Mouse (Mus musculus) bone marrow, adult 2 months (tissue): ENCODE measurements at regions not wholly inside any gene's neighbourhood (a gene's known extent, or its start where the extent isn't known, plus 50 kb on each side); places are given as distances from the start of the nearest gene placed in this dataset.

Source experiments
- H3K27ac ChIP-seq: fragments of 200-500 bp; 2 replicates; pipeline ENCODE4 v1.5.1; 2012; ENCODE audit warnings: low read depth, mild to moderate bottlenecking, control low read depth, inconsistent platforms, low read length; ENCODE audit not compliant: control insufficient read depth, poor library complexity, insufficient read depth
- H3K4me1 ChIP-seq: fragments of 200-500 bp; 2 replicates; pipeline ENCODE4 v1.6.1; 2011; ENCODE audit warnings: low read length; ENCODE audit not compliant: control insufficient read depth, insufficient read depth
- H3K4me3 ChIP-seq: fragments of 200-500 bp; replicated peaks from 2 replicates; pipeline ENCODE3; 2011; ENCODE audit warnings: mild to moderate bottlenecking, low read depth, low read length, control low read depth; ENCODE audit not compliant: control insufficient read depth
- CTCF ChIP-seq: fragments of 200-500 bp; IDR thresholded peaks from 2 replicates; pipeline ENCODE4 v1.5.1; 2011; ENCODE audit warnings: low read length, control low read depth; ENCODE audit not compliant: control insufficient read depth, insufficient read depth
- POLR2A ChIP-seq: fragments of 200-500 bp; IDR thresholded peaks from 2 replicates; pipeline ENCODE4 v1.6.1; 2011; ENCODE audit warnings: low read depth, mild to moderate bottlenecking, control low read depth, low read length, borderline replicate concordance; ENCODE audit not compliant: control insufficient read depth
- WGBS: fragments of 180-500 bp; shearing (Covaris S2); methylation state at CpG from one replicate; pipeline ENCODE4 v1.1.7; 2018; 5-methylcytosine and 5-hydroxymethylcytosine counted together

- no peak for TF ChIP-seq POLR2A
- no peak for TF ChIP-seq CTCF
- no peak overlapping the region for H3K4me3 ChIP-seq
- no peak overlapping the region for H3K27ac ChIP-seq
- no peaks in the 10 kb centered on the region for H3K4me1 ChIP-seq
- WGBS = 71% methylated on average over 2 of the region's 2 CpGs
Observed at GRCm38 (mm10) chr2:133252131-133252530, 299.8 kb upstream of the Bmp2 start.

GRCm38 (mm10) chr2:133274424-133274823, 277.5 kb upstream of the Bmp2 start:
- Histone ChIP-seq H3K4me3 (no peak overlapping the region), H3K27ac (no peak overlapping the region), H3K4me1 (no peaks in the 10 kb centered on the region)
- 52% methylated on average over 4 of the region's 4 CpGs for WGBS
- TF ChIP-seq POLR2A (no peak), CTCF (no peak)

- 54% methylated on average over 4 of the region's 4 CpGs for WGBS
- TF ChIP-seq POLR2A (no peak), CTCF (no peak)
- Histone ChIP-seq H3K4me1 (no peaks in the 10 kb centered on the region), H3K27ac (no peak overlapping the region), H3K4me3 (no peak overlapping the region)
Observed at GRCm38 (mm10) chr2:133278546-133278945, 273.4 kb upstream of the Bmp2 start.

DNA sequence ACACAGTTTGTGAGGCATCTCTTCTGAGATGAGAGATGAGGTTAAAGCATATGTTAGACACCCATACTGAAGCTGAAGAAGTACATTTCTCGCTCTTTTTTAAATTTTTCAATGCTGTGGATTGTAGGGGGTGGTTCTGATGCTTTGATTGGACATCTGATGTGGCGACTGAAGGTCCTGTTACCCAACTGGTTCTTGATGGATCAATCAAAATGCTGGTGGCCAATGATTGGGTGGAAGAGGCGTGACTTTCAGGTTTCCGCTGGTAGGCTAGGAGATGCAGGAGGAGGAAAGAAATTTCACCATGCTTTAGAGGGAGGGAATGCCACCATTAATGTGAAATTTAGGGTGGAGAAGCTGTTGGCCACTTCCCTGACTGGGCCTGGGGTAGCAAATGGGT, 272.7 kb upstream of the Bmp2 start:
- 75% methylated on average over 4 of the region's 4 CpGs for WGBS
- H3K4me3 ChIP-seq = no peak overlapping the region
- TF ChIP-seq CTCF (no peak), POLR2A (no peak)
- no peaks in the 10 kb centered on the region for H3K4me1 ChIP-seq
- no peak overlapping the region for H3K27ac ChIP-seq

DNA sequence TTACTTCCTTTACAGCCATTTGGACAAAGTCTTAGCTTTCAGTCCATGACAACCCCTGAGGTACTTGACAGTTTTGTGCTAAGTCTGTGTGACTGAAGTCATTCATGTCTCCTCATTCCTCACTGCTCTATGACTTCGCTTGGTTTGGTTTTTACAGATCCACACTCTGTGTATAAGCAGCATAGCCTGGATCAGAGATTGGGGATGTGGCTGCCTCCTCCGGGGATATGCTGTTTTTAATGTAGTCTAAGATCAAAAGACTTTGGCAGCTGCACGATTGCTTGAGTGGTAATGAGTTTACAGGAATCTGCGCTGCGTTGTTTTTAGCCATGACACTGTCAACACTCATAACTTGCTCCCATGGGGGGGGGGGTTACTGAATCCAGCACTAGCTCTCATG, 269.3 kb upstream of the Bmp2 start:
- no peaks in the 10 kb centered on the region for H3K4me1 ChIP-seq
- TF ChIP-seq POLR2A (no peak), CTCF (no peak)
- WGBS = 75% methylated on average over 5 of the region's 5 CpGs
- no peak overlapping the region for H3K4me3 ChIP-seq
- no peak overlapping the region for H3K27ac ChIP-seq

- TF ChIP-seq CTCF (no peak), POLR2A (no peak)
- H3K4me1 ChIP-seq = no peaks in the 10 kb centered on the region
- H3K4me3 ChIP-seq = no peak overlapping the region
- 56% methylated on average over 1 of the region's 1 CpGs for WGBS
- no peak overlapping the region for H3K27ac ChIP-seq
Observed at GRCm38 (mm10) chr2:133283709-133284108, 268.2 kb upstream of the Bmp2 start.

GRCm38 (mm10) chr2:133294136-133294535, 257.8 kb upstream of the Bmp2 start:
- H3K4me1 ChIP-seq = no peaks in the 10 kb centered on the region
- TF ChIP-seq POLR2A = no peak
- no peak for TF ChIP-seq CTCF
- H3K4me3 ChIP-seq = no peak overlapping the region
- no peak overlapping the region for H3K27ac ChIP-seq
- WGBS = 82% methylated on average over 7 of the region's 7 CpGs

DNA sequence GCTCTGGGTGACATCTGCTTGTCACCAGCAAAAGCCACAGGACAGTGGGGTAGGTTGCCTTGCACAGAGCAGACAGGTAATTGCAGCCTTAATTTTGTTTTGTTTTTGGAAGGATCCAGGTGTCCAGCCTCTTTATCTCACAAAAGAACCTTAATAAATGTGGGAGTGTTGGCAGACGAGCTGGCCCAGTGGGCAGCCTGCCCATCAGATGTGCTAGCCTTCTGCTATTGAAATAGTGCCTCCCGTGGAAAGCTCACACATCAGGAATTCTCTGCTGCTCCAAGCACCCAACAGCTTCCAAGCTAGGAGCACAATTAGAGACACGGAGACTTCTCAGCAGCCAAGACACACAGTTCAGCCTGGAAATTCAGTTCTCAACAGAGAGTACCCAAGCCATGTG, 246.0 kb upstream of the Bmp2 start:
- WGBS = 73% methylated on average over 3 of the region's 3 CpGs
- no peak overlapping the region for H3K27ac ChIP-seq
- TF ChIP-seq POLR2A (no peak), CTCF (no peak)
- no peaks in the 10 kb centered on the region for H3K4me1 ChIP-seq
- no peak overlapping the region for H3K4me3 ChIP-seq

GRCm38 (mm10) chr2:133311001-133311400, 241.0 kb upstream of the Bmp2 start:
- H3K4me3 ChIP-seq = no peak overlapping the region
- TF ChIP-seq CTCF (no peak), POLR2A (no peak)
- H3K27ac ChIP-seq = no peak overlapping the region
- no peaks in the 10 kb centered on the region for H3K4me1 ChIP-seq
- 32% methylated on average over 1 of the region's 1 CpGs for whole genome bisulfite sequencing
